Mouse (Mus musculus) lung, embryonic 14.5 days (tissue): ENCODE results near the gene Camsap3. TPM values are rescaled to one million over a fixed set of nuclear protein-coding genes. Genes with fewer than 3 reads are reported as not detected.
A peak's percentile ranks its signal among the peaks of the same experiment; 100 is the strongest.

ENCODE experiments used
- ATAC-seq: fragments of 200-750 bp; cut with Nextera tagmentation; 2 replicates; pipeline ENCODE4 v1.8.0; 2017; ENCODE audit warnings: mild to moderate bottlenecking, moderate TSS enrichment, moderate library complexity; ENCODE audit not compliant: insufficient read depth
- DNase-seq: peaks from one replicate; pipeline ENCODE4 v3.0.0-alpha.2; 2015
- H3K27ac ChIP-seq: fragments of 300-500 bp; sonication (generic); 2 replicates; pipeline ENCODE4 v1.5.1; 2014; ENCODE audit warnings: low read depth, mild to moderate bottlenecking, moderate library complexity
- H3K27me3 ChIP-seq: fragments of 300-500 bp; sonication (generic); 2 replicates; pipeline ENCODE4 v1.6.1; 2014; ENCODE audit warnings: low read length, control low read depth; ENCODE audit not compliant: insufficient read depth
- H3K36me3 ChIP-seq: fragments of 300-500 bp; sonication (generic); 2 replicates; pipeline ENCODE4 v1.6.1; 2014; ENCODE audit warnings: control low read depth; ENCODE audit not compliant: insufficient read depth
- H3K4me1 ChIP-seq: fragments of 300-500 bp; sonication (generic); 2 replicates; pipeline ENCODE4 v1.6.1; 2014; ENCODE audit warnings: antibody characterized with exemption, control low read depth; ENCODE audit not compliant: insufficient read depth
- H3K4me2 ChIP-seq: fragments of 300-500 bp; sonication (generic); 2 replicates; pipeline ENCODE4 v1.6.1; 2014; ENCODE audit warnings: mild to moderate bottlenecking
- H3K4me3 ChIP-seq: fragments of 300-500 bp; sonication (generic); 2 replicates; pipeline ENCODE4 v1.5.1; 2014; ENCODE audit warnings: low read depth, low read length
- H3K9ac ChIP-seq: fragments of 300-500 bp; sonication (generic); 2 replicates; pipeline ENCODE4 v1.6.1; 2014
- H3K9me3 ChIP-seq: fragments of 300-500 bp; sonication (generic); 2 replicates; pipeline ENCODE4 v1.6.1; 2016; ENCODE audit warnings: low read depth, low read length, control low read depth
- CTCF ChIP-seq: IDR thresholded peaks from 2 replicates; pipeline ENCODE4 v1.5.1; 2016; ENCODE audit warnings: antibody characterized with exemption, low read depth
- WGBS: fragments of 180-500 bp; shearing (Covaris S2); extraction: QIAGEN DNeasy Blood & Tissue Kit; methylation state at CpG from one replicate; pipeline ENCODE4 v1.1.7; 2014; 5-methylcytosine and 5-hydroxymethylcytosine counted together
- polyA plus RNA-seq: library from polyadenylated mRNA; unstranded; fragments of >200 nt; fragmentation: Nextera tagmentation; extraction: Ambion mirVana; gene quantifications from 2 replicates; pipeline ENCODE4 v1.2.1, GENCODE M21; 2014

Camsap3 gene
- polyA plus RNA-seq, 1 experiment from 2014 or later = 7.5 TPM

- no peaks in the 10 kb centered on the region for H3K27me3 ChIP-seq
- H3K4me1 ChIP-seq = no peaks in the 10 kb centered on the region
- no peak overlapping the region for H3K27ac ChIP-seq
- ATAC-seq (peak; percentile 38; the same call in 1 of the 2 replicates), DNase-seq (peak; percentile 67)
- WGBS = 89% methylated on average over 6 of the region's 6 CpGs
- H3K36me3 ChIP-seq = 0 out of 2 replicates have a peak, but pooled peaks cover 2% of the 10 kb centered on the region
- no peak for TF ChIP-seq CTCF
- H3K9me3 ChIP-seq = no peaks in the 10 kb centered on the region
- H3K9ac ChIP-seq = no peak overlapping the region
- no peak overlapping the region for H3K4me3 ChIP-seq
- H3K4me2 ChIP-seq = no peak overlapping the region
Measured at GRCm38 (mm10) chr8:3600401-3600800, 13.3 kb downstream of the Camsap3 start.

GRCm38 (mm10) chr8:3603439-3603838 is 16.3 kb downstream of the Camsap3 start:
- Histone ChIP-seq H3K4me1 (no peaks in the 10 kb centered on the region), H3K4me2 (no peak overlapping the region), H3K4me3 (no peak overlapping the region), H3K9ac (no peak overlapping the region), H3K27ac (no peak overlapping the region), H3K27me3 (no peaks in the 10 kb centered on the region), H3K9me3 (no peaks in the 10 kb centered on the region), H3K36me3 (peaks cover 13% of the 10 kb centered on the region)
- ATAC-seq = no peak
- DNase-seq = no peak
- 54% methylated on average over 13 of the region's 13 CpGs for WGBS
- TF ChIP-seq CTCF = no peak

GRCm38 (mm10) chr8:3606593-3606992 is 19.5 kb downstream of the Camsap3 start:
- WGBS = 60% methylated on average over 16 of the region's 16 CpGs
- ATAC-seq = peak; percentile 28; the same call in 1 of the 2 replicates
- no peak for TF ChIP-seq CTCF
- Histone ChIP-seq H3K9ac (no peak overlapping the region), H3K27me3 (no peaks in the 10 kb centered on the region), H3K27ac (no peak overlapping the region), H3K36me3 (peaks cover 45% of the 10 kb centered on the region), H3K9me3 (no peaks in the 10 kb centered on the region), H3K4me2 (no peak overlapping the region), H3K4me3 (no peak overlapping the region), H3K4me1 (no peaks in the 10 kb centered on the region)
- peak; percentile 11 for DNase-seq

GRCm38 (mm10) chr8:3607822-3608221 is 20.7 kb downstream of the Camsap3 start:
- Histone ChIP-seq H3K9ac (no peak overlapping the region), H3K9me3 (no peaks in the 10 kb centered on the region), H3K36me3 (peaks cover 54% of the 10 kb centered on the region), H3K27me3 (no peaks in the 10 kb centered on the region), H3K27ac (no peak overlapping the region), H3K4me3 (no peak overlapping the region), H3K4me1 (no peaks in the 10 kb centered on the region), H3K4me2 (no peak overlapping the region)
- DNase-seq (no peak), ATAC-seq (no peak)
- no peak for TF ChIP-seq CTCF
- 80% methylated on average over 7 of the region's 7 CpGs for WGBS

- Histone ChIP-seq H3K27me3 (no peaks in the 10 kb centered on the region), H3K9ac (no peak overlapping the region; the same call in 1 of the 2 replicates), H3K9me3 (no peaks in the 10 kb centered on the region), H3K36me3 (peaks cover 69% of the 10 kb centered on the region), H3K4me1 (no peaks in the 10 kb centered on the region), H3K4me2 (no peak overlapping the region), H3K4me3 (no peak overlapping the region), H3K27ac (no peak overlapping the region)
- ATAC-seq = no peak
- no peak for TF ChIP-seq CTCF
- no peak for DNase-seq
- 72% methylated on average over 12 of the region's 12 CpGs for WGBS
Measured at GRCm38 (mm10) chr8:3609046-3609815, 22.1 kb downstream of the Camsap3 start.

- Histone ChIP-seq H3K9ac (no peak overlapping the region), H3K27ac (no peak overlapping the region), H3K4me2 (no peak overlapping the region), H3K27me3 (no peaks in the 10 kb centered on the region), H3K4me3 (no peak overlapping the region), H3K9me3 (no peaks in the 10 kb centered on the region), H3K4me1 (no peaks in the 10 kb centered on the region), H3K36me3 (peaks cover 74% of the 10 kb centered on the region)
- WGBS = 72% methylated on average over 6 of the region's 6 CpGs
- ATAC-seq (no peak), DNase-seq (no peak)
- no peak for TF ChIP-seq CTCF
Measured at GRCm38 (mm10) chr8:3609816-3610150, 22.7 kb downstream of the Camsap3 start.

- under 1% methylated on average over 37 of the region's 37 CpGs for WGBS
- Histone ChIP-seq H3K36me3 (peaks cover 20% of the 10 kb centered on the region), H3K9ac (peak within 1 kb of the TSS; percentile 73), H3K9me3 (no peaks in the 10 kb centered on the region), H3K4me2 (peak within 1 kb of the TSS; percentile 88), H3K4me3 (peak within 1 kb of the TSS; percentile 87), H3K27ac (no peak within 1 kb of the TSS), H3K27me3 (no peaks in the 10 kb centered on the region), H3K4me1 (peaks cover 3% of the 10 kb centered on the region; the same call in 1 of the 2 replicates)
- peak; percentile 100 for DNase-seq
- TF ChIP-seq CTCF = no peak
- peak; percentile 99 for ATAC-seq
Measured at GRCm38 (mm10) chr8:3621199-3621970, 34.3 kb downstream of the Camsap3 start, which contains the start of the genes Xab2 and Pet100. TSS of gene Xab2 (minus strand) at chr8:3621316. TSS of gene Pet100 (plus strand) at chr8:3621548.
